Mouse (Mus musculus): ENCODE measurements around the gene Gm13695. TPM values are rescaled to one million over a fixed set of nuclear protein-coding genes. Genes with fewer than 3 reads are reported as not detected.
A peak's percentile ranks its signal among the peaks of the same experiment; 100 is the strongest.
"Not testable (repeated sequence)": the region's sequence is repeated elsewhere in the genome, so short reads cannot be mapped to it uniquely, and the experiment has no call there.

Gene Gm13695
- not detected in 2 replicates for polyA plus RNA-seq (2016; fragmentation: Nextera tagmentation; extraction: Ambion mirVana)

DNA sequence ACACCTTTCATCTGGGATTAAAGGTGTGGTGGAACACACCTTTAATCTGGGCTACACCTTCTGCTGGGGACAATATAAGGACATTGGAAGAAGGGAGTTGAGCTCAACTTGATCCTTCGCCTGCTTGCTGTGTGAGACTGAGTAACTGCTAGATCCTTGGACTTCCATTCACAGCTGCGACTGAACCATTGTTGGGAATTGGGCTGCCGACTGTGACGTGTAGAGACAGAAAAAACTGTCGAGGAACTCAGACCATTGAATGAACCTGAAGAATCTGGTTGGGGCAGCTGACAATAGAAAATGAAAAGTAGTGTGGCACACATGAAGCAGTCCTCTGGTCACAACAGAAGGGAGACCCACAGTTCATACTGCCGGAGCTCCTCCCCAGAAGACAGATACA, at the start of gene Gm13695:
TSS of gene Gm13695 (plus strand) at position 301 of the 400 bp plus-strand sequence.
- H3K27me3 ChIP-seq; H3K36me3 ChIP-seq; H3K4me3 ChIP-seq (replicated peaks); H3K4me2 ChIP-seq; ATAC-seq (ENCODE audit: insufficient number of reproducible peaks, insufficient read depth, low FRiP score, low TSS enrichment, low read depth); H3K9ac ChIP-seq (replicated peaks); H3K4me1 ChIP-seq (replicated peaks); H3K9me3 ChIP-seq; H3K27ac ChIP-seq: not testable (repeated sequence)
- WGBS = no CpG with 5 or more reads among the region's 6 CpGs

GRCm38 (mm10) chr2:83929478-83930088, 37.5 kb upstream of the Gm13695 start:
- Histone ChIP-seq H3K9ac (replicated peaks) (no peak overlapping the region), H3K4me3 (replicated peaks) (no peak overlapping the region), H3K9me3 (no peaks in the 10 kb centered on the region), H3K27ac (no peak overlapping the region), H3K4me2 (no peak overlapping the region), H3K27me3 (no peaks in the 10 kb centered on the region), H3K4me1 (replicated peaks) (no peaks in the 10 kb centered on the region), H3K36me3 (no peaks in the 10 kb centered on the region)
- 55% methylated on average over 2 of the region's 2 CpGs for WGBS
- no peak for ATAC-seq (ENCODE audit: insufficient number of reproducible peaks, insufficient read depth, low FRiP score, low TSS enrichment, low read depth)

DNA sequence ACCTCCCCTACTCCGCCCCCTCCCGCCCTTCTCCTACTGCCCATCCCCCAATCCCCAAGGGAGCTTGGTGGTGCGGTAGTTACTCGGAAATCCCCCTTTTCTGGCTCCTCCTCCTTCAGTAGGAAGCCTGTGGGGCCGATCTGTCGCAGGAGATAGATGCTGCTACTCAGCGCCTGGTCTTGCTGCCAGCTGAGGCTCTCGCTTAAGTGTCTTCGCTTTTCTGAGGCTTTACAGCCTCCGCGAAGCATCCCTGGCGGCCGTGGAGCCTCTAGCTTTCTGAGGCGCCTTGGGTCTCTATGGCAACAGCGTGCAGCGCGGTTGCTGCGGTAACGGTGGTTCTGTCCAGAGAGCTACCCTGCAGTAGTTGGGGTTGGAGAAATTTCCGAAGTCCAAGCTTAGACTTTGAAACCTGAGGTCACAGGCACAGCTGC, 26.2 kb upstream of the Gm13695 start, which contains the start of gene Zswim2:
TSS of gene Zswim2 (minus strand) at position 298 of the 431 bp plus-strand sequence.
- H3K27me3 ChIP-seq = no peaks in the 10 kb centered on the region
- 1% methylated on average over 20 of the region's 20 CpGs for WGBS
- peaks cover 6% of the 10 kb centered on the region for H3K4me1 ChIP-seq (replicated peaks)
- no peak within 1 kb of the TSS for H3K27ac ChIP-seq
- H3K4me2 ChIP-seq = peak within 1 kb of the TSS; percentile 66
- 0 out of 2 replicates have a peak within 1 kb of the TSS, but pooled peaks have one; percentile 27 for H3K9ac ChIP-seq (replicated peaks)
- H3K9me3 ChIP-seq = no peaks in the 10 kb centered on the region
- peak; percentile 86 for ATAC-seq (ENCODE audit: insufficient number of reproducible peaks, insufficient read depth, low FRiP score, low TSS enrichment, low read depth)
- H3K36me3 ChIP-seq = no peaks in the 10 kb centered on the region
- H3K4me3 ChIP-seq (replicated peaks) = peak within 1 kb of the TSS; percentile 33

GRCm38 (mm10) chr2:83941378-83941777, 25.7 kb upstream of the Gm13695 start:
- no peaks in the 10 kb centered on the region for H3K36me3 ChIP-seq
- no peak overlapping the region for H3K9ac ChIP-seq (replicated peaks)
- no peaks in the 10 kb centered on the region for H3K9me3 ChIP-seq
- no peak for ATAC-seq (ENCODE audit: insufficient number of reproducible peaks, insufficient read depth, low FRiP score, low TSS enrichment, low read depth)
- peak overlapping the region; percentile 66 for H3K4me2 ChIP-seq
- H3K27me3 ChIP-seq = no peaks in the 10 kb centered on the region
- H3K4me1 ChIP-seq (replicated peaks) = peaks cover 6% of the 10 kb centered on the region
- no peak overlapping the region for H3K27ac ChIP-seq
- no peak overlapping the region for H3K4me3 ChIP-seq (replicated peaks)
- 37% methylated on average over 3 of the region's 3 CpGs for WGBS

GRCm38 (mm10) chr2:83941792-83942191, 25.3 kb upstream of the Gm13695 start:
- Histone ChIP-seq H3K27me3 (no peaks in the 10 kb centered on the region), H3K9ac (replicated peaks) (no peak overlapping the region), H3K4me2 (no peak overlapping the region), H3K27ac (no peak overlapping the region), H3K4me3 (replicated peaks) (no peak overlapping the region), H3K36me3 (no peaks in the 10 kb centered on the region), H3K4me1 (replicated peaks) (peaks cover 6% of the 10 kb centered on the region), H3K9me3 (no peaks in the 10 kb centered on the region)
- no peak for ATAC-seq (ENCODE audit: insufficient number of reproducible peaks, insufficient read depth, low FRiP score, low TSS enrichment, low read depth)
- WGBS = 79% methylated on average over 4 of the region's 4 CpGs

DNA sequence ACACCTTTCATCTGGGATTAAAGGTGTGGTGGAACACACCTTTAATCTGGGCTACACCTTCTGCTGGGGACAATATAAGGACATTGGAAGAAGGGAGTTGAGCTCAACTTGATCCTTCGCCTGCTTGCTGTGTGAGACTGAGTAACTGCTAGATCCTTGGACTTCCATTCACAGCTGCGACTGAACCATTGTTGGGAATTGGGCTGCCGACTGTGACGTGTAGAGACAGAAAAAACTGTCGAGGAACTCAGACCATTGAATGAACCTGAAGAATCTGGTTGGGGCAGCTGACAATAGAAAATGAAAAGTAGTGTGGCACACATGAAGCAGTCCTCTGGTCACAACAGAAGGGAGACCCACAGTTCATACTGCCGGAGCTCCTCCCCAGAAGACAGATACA, 11.7 kb upstream of the Gm13695 start, which contains the start of gene Gm13698:
TSS of gene Gm13698 (plus strand) at position 301 of the 400 bp plus-strand sequence.
- ATAC-seq (ENCODE audit: insufficient number of reproducible peaks, insufficient read depth, low FRiP score, low TSS enrichment, low read depth); H3K36me3 ChIP-seq; H3K4me3 ChIP-seq (replicated peaks); H3K4me2 ChIP-seq; H3K9ac ChIP-seq (replicated peaks); H3K27ac ChIP-seq; H3K27me3 ChIP-seq; H3K4me1 ChIP-seq (replicated peaks); H3K9me3 ChIP-seq: not testable (repeated sequence)
- WGBS = no CpG with 5 or more reads among the region's 6 CpGs

- H3K4me1 ChIP-seq (replicated peaks); H3K9ac ChIP-seq (replicated peaks); ATAC-seq (ENCODE audit: insufficient number of reproducible peaks, insufficient read depth, low FRiP score, low TSS enrichment, low read depth); H3K27ac ChIP-seq; H3K36me3 ChIP-seq; H3K9me3 ChIP-seq; H3K4me2 ChIP-seq; H3K4me3 ChIP-seq (replicated peaks); H3K27me3 ChIP-seq: not testable (repeated sequence)
- WGBS = no CpG with 5 or more reads among the region's 6 CpGs
These were observed 5.9 kb upstream of the Gm13695 start, which contains the start of gene Gm13693 for GRCm38 (mm10) chr2:83961203-83961602. TSS of gene Gm13693 (plus strand) at chr2:83961503.

DNA sequence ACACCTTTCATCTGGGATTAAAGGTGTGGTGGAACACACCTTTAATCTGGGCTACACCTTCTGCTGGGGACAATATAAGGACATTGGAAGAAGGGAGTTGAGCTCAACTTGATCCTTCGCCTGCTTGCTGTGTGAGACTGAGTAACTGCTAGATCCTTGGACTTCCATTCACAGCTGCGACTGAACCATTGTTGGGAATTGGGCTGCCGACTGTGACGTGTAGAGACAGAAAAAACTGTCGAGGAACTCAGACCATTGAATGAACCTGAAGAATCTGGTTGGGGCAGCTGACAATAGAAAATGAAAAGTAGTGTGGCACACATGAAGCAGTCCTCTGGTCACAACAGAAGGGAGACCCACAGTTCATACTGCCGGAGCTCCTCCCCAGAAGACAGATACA, 5.7 kb downstream of the Gm13695 start, which contains the start of gene Gm13696:
TSS of gene Gm13696 (plus strand) at position 301 of the 400 bp plus-strand sequence.
- not testable (repeated sequence) for H3K36me3 ChIP-seq; ATAC-seq (ENCODE audit: insufficient number of reproducible peaks, insufficient read depth, low FRiP score, low TSS enrichment, low read depth); H3K27me3 ChIP-seq; H3K27ac ChIP-seq; H3K4me1 ChIP-seq (replicated peaks); H3K9me3 ChIP-seq; H3K4me2 ChIP-seq; H3K9ac ChIP-seq (replicated peaks); H3K4me3 ChIP-seq (replicated peaks)
- WGBS = no CpG with 5 or more reads among the region's 6 CpGs

DNA sequence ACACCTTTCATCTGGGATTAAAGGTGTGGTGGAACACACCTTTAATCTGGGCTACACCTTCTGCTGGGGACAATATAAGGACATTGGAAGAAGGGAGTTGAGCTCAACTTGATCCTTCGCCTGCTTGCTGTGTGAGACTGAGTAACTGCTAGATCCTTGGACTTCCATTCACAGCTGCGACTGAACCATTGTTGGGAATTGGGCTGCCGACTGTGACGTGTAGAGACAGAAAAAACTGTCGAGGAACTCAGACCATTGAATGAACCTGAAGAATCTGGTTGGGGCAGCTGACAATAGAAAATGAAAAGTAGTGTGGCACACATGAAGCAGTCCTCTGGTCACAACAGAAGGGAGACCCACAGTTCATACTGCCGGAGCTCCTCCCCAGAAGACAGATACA, 11.5 kb downstream of the Gm13695 start, which contains the start of gene Gm13694:
TSS of gene Gm13694 (plus strand) at position 301 of the 400 bp plus-strand sequence.
- not testable (repeated sequence) for H3K27me3 ChIP-seq; H3K4me2 ChIP-seq; ATAC-seq (ENCODE audit: insufficient number of reproducible peaks, insufficient read depth, low FRiP score, low TSS enrichment, low read depth); H3K36me3 ChIP-seq; H3K9ac ChIP-seq (replicated peaks); H3K27ac ChIP-seq; H3K4me1 ChIP-seq (replicated peaks); H3K4me3 ChIP-seq (replicated peaks); H3K9me3 ChIP-seq
- no CpG with 5 or more reads among the region's 6 CpGs for WGBS

DNA sequence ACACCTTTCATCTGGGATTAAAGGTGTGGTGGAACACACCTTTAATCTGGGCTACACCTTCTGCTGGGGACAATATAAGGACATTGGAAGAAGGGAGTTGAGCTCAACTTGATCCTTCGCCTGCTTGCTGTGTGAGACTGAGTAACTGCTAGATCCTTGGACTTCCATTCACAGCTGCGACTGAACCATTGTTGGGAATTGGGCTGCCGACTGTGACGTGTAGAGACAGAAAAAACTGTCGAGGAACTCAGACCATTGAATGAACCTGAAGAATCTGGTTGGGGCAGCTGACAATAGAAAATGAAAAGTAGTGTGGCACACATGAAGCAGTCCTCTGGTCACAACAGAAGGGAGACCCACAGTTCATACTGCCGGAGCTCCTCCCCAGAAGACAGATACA, 17.3 kb downstream of the Gm13695 start, which contains the start of gene Gm13697:
TSS of gene Gm13697 (plus strand) at position 301 of the 400 bp plus-strand sequence.
- WGBS = no CpG with 5 or more reads among the region's 6 CpGs
- not testable (repeated sequence) for H3K4me2 ChIP-seq; H3K9ac ChIP-seq (replicated peaks); H3K36me3 ChIP-seq; H3K4me1 ChIP-seq (replicated peaks); H3K9me3 ChIP-seq; ATAC-seq (ENCODE audit: insufficient number of reproducible peaks, insufficient read depth, low FRiP score, low TSS enrichment, low read depth); H3K27ac ChIP-seq; H3K27me3 ChIP-seq; H3K4me3 ChIP-seq (replicated peaks)

DNA sequence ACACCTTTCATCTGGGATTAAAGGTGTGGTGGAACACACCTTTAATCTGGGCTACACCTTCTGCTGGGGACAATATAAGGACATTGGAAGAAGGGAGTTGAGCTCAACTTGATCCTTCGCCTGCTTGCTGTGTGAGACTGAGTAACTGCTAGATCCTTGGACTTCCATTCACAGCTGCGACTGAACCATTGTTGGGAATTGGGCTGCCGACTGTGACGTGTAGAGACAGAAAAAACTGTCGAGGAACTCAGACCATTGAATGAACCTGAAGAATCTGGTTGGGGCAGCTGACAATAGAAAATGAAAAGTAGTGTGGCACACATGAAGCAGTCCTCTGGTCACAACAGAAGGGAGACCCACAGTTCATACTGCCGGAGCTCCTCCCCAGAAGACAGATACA, 23.1 kb downstream of the Gm13695 start, which contains the start of gene Gm13691:
TSS of gene Gm13691 (plus strand) at position 301 of the 400 bp plus-strand sequence.
- not testable (repeated sequence) for H3K36me3 ChIP-seq; H3K4me2 ChIP-seq; ATAC-seq (ENCODE audit: insufficient number of reproducible peaks, insufficient read depth, low FRiP score, low TSS enrichment, low read depth); H3K27ac ChIP-seq; H3K9ac ChIP-seq (replicated peaks); H3K27me3 ChIP-seq; H3K9me3 ChIP-seq; H3K4me1 ChIP-seq (replicated peaks); H3K4me3 ChIP-seq (replicated peaks)
- no CpG with 5 or more reads among the region's 6 CpGs for WGBS
